Mouse (Mus musculus) kidney, adult 2 months (tissue): ENCODE data around the gene H2afv. TPM values are rescaled to one million over a fixed set of nuclear protein-coding genes. Genes with fewer than 3 reads are reported as not detected.
"Not testable (repeated sequence)": the region's sequence is repeated elsewhere in the genome, so short reads cannot be mapped to it uniquely, and the experiment has no call there.

Experiments
- DNase-seq: peaks from one replicate; pipeline ENCODE4 v3.0.0; 2021
- H3K27ac ChIP-seq: fragments of 200-500 bp; 2 replicates; pipeline ENCODE4 v1.5.1; 2012; ENCODE audit warnings: low read depth, low read length, control low read depth, inconsistent platforms; ENCODE audit not compliant: insufficient read depth
- H3K27me3 ChIP-seq: fragments of 200-500 bp; replicated peaks from 2 replicates; pipeline ENCODE4 v1.6.1; 2012; ENCODE audit warnings: mild to moderate bottlenecking, moderate library complexity, low read length, inconsistent platforms; ENCODE audit not compliant: control insufficient read depth, insufficient read depth
- H3K36me3 ChIP-seq: fragments of 200-500 bp; 2 replicates; pipeline ENCODE4 v1.6.1; 2012; ENCODE audit warnings: mild to moderate bottlenecking, moderate library complexity, low read length, inconsistent platforms; ENCODE audit not compliant: control insufficient read depth, insufficient read depth
- H3K4me1 ChIP-seq: fragments of 200-500 bp; 2 replicates; pipeline ENCODE4 v1.6.1; 2011; ENCODE audit warnings: low read length; ENCODE audit not compliant: control insufficient read depth, insufficient read depth
- H3K4me3 ChIP-seq: fragments of 200-500 bp; 2 replicates; pipeline ENCODE4 v1.5.1; 2011; ENCODE audit warnings: mild to moderate bottlenecking, low read depth, low read length, control low read depth; ENCODE audit not compliant: insufficient read depth
- CTCF ChIP-seq: fragments of 200-500 bp; conservative IDR thresholded peaks from 2 replicates; pipeline ENCODE4 v1.5.1; 2011; ENCODE audit warnings: low read depth, mild to moderate bottlenecking, control low read depth, low read length, moderate library complexity, mixed read lengths; ENCODE audit not compliant: insufficient read depth, insufficient read length
- POLR2A ChIP-seq: fragments of 200-500 bp; IDR thresholded peaks from one replicate; pipeline ENCODE4 v1.6.1; 2011; ENCODE audit warnings: low read depth, low read length, control low read depth
- WGBS: fragments of 180-500 bp; shearing (Covaris S2); methylation state at CpG from one replicate; pipeline ENCODE4 v1.1.7; 2018; 5-methylcytosine and 5-hydroxymethylcytosine counted together
- polyA plus RNA-seq: library from polyadenylated mRNA; depleted of rRNA; stranded (reverse); fragments of >200 nt; gene quantifications from 2 replicates; pipeline ENCODE4 v1.2.3, GENCODE M21; 2012

H2afv gene
- polyA plus RNA-seq, 1 experiment = 76.1 TPM

DNA sequence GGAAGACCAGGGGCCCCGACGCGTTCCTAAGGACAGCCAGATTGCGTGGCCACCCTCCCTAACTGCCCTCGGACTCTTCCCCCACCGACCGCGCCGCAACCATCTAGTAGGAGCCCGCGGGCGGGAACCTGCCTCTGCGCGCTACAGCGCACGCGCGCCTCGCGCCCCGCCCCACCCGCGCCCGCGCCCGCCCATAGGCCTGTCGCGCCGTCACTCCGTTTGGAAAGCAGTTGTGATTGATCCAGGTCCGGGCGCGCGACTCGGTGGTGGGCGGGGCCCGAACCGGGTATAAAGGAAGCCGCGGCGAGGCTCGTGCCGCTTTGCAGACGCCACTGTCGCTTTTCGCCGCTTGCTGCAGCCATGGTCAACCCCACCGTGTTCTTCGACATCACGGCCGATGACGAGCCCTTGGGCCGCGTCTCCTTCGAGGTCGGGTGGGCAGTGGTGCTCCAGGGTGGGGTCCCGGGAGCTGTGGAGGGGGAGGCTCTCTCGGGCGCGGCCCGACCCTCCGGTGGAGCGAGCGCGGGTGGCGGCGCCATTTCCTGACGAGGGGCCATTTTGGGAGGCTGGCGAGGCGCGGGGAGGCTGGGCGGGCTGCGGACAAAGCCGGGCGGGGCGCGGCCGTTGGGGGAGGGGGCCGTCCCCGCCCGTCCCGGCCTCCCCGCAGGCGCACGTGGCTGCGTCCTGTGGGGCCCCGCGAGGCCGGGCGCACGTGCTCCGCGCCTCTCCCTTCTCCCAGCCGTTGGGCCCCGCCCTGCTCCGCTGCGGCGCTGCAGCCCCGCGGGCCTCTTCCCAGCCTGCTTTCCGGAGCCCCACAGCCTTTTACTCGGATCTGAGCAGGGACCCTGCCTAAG lies 28.5 kb downstream of the H2afv start:
- no peaks in the 10 kb centered on the region for H3K27me3 ChIP-seq
- TF ChIP-seq POLR2A (peak; percentile 92), CTCF (no peak)
- peaks cover 9% of the 10 kb centered on the region; the same call in 1 of the 2 replicates for H3K4me1 ChIP-seq
- peak overlapping the region; percentile 92 for H3K27ac ChIP-seq
- peak; percentile 99 for DNase-seq
- under 1% methylated on average over 96 of the region's 102 CpGs for WGBS
- peak overlapping the region; percentile 97 for H3K4me3 ChIP-seq
- H3K36me3 ChIP-seq = peaks cover 18% of the 10 kb centered on the region

DNA sequence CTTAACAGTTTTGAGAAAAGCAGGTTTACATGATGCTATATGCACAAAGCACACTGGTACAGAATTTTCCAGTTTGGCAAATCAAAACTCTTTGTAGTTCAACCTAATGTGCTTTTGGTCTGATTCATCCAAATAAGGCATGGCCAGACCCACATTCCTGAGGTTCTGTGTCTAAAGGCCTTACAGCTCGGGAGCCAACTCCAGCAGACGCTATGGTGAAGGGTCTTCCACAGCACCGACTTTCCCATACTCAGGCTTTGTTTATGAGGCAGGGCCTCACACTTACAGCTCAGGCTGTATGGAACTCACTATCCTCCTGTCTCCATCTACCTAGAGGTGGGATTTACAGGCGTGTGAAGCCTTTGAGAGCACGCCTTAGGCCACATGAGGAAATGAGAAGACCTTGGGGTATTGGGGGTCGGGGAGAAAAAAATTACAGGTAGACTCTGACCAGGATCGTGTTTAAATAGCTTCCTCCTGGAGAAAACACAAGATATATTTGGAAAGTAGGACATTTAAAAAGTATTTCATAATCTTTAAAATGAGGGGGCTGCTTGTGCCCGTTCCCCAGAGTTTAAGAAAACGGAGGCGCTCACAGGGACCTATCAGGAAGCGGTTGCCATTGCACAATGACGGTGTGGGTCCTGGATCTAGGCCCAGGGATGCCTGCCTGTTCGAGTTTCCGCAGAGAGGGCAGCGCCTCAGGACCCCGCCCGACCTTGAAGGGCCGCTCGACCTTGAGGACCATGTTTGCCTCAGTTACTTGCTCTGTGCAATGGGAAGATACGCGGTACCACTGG lies 29.3 kb downstream of the H2afv start, which contains the start of gene Ppia:
Gene Ppia, plus strand, starts transcription at position 693 of the 800 bp plus-strand sequence.
- 13% methylated on average over 21 of the region's 21 CpGs for WGBS
- no peak for DNase-seq
- H3K4me1 ChIP-seq = peaks cover 9% of the 10 kb centered on the region; the same call in 1 of the 2 replicates
- peak within 1 kb of the TSS; percentile 97 for H3K4me3 ChIP-seq
- H3K27ac ChIP-seq = peak within 1 kb of the TSS; percentile 92
- peaks cover 10% of the 10 kb centered on the region for H3K36me3 ChIP-seq
- TF ChIP-seq POLR2A = peak; percentile 25
- TF ChIP-seq CTCF = no peak
- no peaks in the 10 kb centered on the region for H3K27me3 ChIP-seq

DNA sequence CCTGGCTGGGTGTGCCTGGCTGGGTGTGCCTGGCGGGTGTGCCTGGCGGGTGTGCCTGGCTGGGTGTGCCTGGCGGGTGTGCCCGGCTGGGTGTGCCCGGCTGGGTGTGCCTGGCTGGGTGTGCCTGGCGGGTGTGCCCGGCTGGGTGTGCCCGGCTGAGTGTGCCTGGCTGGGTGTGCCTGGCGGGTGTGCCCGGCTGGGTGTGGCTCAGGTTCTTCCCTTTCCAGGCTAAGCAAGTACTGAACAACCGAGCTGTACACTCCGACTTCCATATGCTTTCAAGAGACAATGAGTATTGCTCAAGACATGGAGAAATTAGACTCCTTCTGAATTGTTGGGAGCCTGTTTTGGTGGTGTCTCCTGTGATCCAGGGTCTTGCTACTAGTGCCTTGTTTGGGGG lies 31.0 kb downstream of the H2afv start:
- Histone ChIP-seq H3K4me1 (peaks cover 9% of the 10 kb centered on the region; the same call in 1 of the 2 replicates), H3K27ac (no peak overlapping the region), H3K36me3 (no peaks in the 10 kb centered on the region), H3K27me3 (no peaks in the 10 kb centered on the region), H3K4me3 (no peak overlapping the region)
- DNase-seq = no peak
- TF ChIP-seq POLR2A (no peak), CTCF (no peak)
- WGBS = 95% methylated on average over 12 of the region's 12 CpGs

DNA sequence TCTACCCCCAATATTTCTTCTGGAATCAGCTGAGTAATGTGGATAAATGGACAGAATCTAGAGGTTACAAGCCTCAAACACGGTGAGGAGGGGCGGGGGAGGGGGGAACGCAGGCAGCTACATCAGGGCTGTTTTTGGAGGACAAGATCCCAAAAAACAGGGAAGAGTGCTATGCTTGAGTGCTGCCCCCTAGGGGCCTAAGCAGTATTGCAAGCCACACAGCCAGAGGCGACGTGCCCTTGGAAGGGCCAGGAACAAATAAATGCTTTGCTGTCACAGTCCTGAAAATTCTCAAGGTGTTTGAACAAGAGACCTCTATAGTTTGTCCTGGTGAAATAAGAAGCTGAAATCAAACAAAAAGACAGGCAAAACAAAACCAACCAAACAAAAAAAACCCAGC lies 32.6 kb downstream of the H2afv start:
- Histone ChIP-seq H3K36me3 (no peaks in the 10 kb centered on the region), H3K27me3 (no peaks in the 10 kb centered on the region), H3K4me1 (peaks cover 9% of the 10 kb centered on the region; the same call in 1 of the 2 replicates), H3K27ac (no peak overlapping the region), H3K4me3 (no peak overlapping the region)
- no peak for TF ChIP-seq POLR2A
- TF ChIP-seq CTCF = peak; percentile 93
- peak; percentile 85 for DNase-seq
- 3% methylated on average over 5 of the region's 5 CpGs for whole genome bisulfite sequencing

DNA sequence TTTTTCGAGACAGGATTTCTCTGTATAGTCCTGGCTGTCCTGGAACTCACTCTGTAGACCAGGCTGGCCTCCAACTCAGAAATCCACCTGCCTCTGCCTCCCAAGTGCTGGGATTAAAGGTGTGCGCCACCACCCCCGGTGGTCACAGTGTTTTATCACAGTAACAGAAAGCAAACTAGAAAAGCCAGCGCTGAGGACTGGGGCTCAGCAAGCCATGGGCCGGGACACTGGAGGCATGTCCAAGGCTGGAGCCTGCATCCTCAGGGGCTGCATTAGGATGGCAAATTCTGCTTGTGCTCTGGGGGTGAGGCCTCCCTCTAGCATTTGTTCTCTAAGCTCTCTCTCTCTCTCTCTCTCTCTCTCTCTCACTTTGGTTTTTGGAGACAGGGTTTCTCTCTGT lies 33.5 kb downstream of the H2afv start:
- not testable (repeated sequence) for H3K27me3 ChIP-seq, H3K36me3 ChIP-seq, H3K4me1 ChIP-seq, H3K4me3 ChIP-seq, H3K27ac ChIP-seq, DNase-seq
- WGBS = 92% methylated on average over 5 of the region's 5 CpGs

DNA sequence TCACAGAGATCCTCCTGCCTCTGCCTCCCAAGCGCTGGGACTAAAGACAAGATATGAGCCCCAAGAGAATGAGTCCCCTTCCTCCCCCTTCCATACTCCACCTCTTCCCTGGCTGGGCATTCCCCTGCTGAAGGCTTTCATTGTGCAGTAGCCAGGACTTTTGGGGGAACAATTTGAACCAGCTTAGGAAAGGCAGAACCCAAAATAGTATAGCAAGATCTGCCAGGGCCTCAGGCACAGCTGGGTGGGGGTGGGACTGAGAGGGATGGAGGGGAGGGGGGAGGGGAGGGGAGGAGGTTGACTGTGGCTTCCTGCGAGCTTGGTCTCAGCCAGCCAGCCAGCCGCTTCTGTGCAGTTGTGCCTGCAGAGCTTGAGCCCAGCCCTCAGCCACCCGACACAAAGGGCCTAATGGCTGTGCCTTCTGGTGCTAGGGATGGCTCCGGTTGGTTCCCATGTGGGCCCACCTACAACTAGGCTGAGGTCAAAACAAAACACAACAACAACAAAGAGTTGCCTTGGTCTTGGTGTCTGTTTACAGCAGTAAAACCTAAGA lies 34.1 kb downstream of the H2afv start:
- H3K27ac ChIP-seq = peak overlapping the region; percentile 56; the same call in 1 of the 2 replicates
- no peaks in the 10 kb centered on the region for H3K27me3 ChIP-seq
- 53% methylated on average over 5 of the region's 5 CpGs for WGBS
- peaks cover 14% of the 10 kb centered on the region for H3K4me1 ChIP-seq
- no peaks in the 10 kb centered on the region for H3K36me3 ChIP-seq
- peak; percentile 23 for DNase-seq
- no peak for TF ChIP-seq CTCF
- no peak overlapping the region for H3K4me3 ChIP-seq
